Mouse (Mus musculus) heart, postnatal 0 days (tissue): ENCODE results near the gene Mttp. TPM values are rescaled to one million over a fixed set of nuclear protein-coding genes. Genes with fewer than 3 reads are reported as not detected.

Experiments used
- ATAC-seq: fragments of 200-750 bp; cut with Nextera tagmentation; 2 replicates; pipeline ENCODE4 v1.8.0; 2017; ENCODE audit warnings: low read depth, moderate number of reproducible peaks, moderate library complexity; ENCODE audit not compliant: insufficient read depth
- DNase-seq: peaks from one replicate; pipeline ENCODE4 v3.0.0-alpha.2; 2016; ENCODE audit warnings: low spot score
- H3K27ac ChIP-seq: fragments of 300-500 bp; sonication (generic); 2 replicates; pipeline ENCODE4 v1.5.1; 2014; ENCODE audit warnings: low read depth, mild to moderate bottlenecking
- H3K27me3 ChIP-seq: fragments of 300-500 bp; sonication (generic); 2 replicates; pipeline ENCODE4 v1.6.1; 2014; ENCODE audit warnings: low read length, mixed read lengths; ENCODE audit not compliant: control insufficient read depth, insufficient read depth
- H3K36me3 ChIP-seq: fragments of 300-500 bp; sonication (generic); replicated peaks from 2 replicates; pipeline ENCODE4 v1.6.1; 2014; ENCODE audit warnings: low read length, mixed read lengths; ENCODE audit not compliant: control insufficient read depth, insufficient read depth
- H3K4me1 ChIP-seq: fragments of 300-500 bp; sonication (generic); 2 replicates; pipeline ENCODE4 v1.6.1; 2014; ENCODE audit warnings: antibody characterized with exemption; ENCODE audit not compliant: control insufficient read depth, insufficient read depth
- H3K4me2 ChIP-seq: fragments of 300-500 bp; sonication (generic); 2 replicates; pipeline ENCODE4 v1.6.1; 2014; ENCODE audit warnings: low read depth, mild to moderate bottlenecking, low read length, moderate library complexity
- H3K4me3 ChIP-seq: fragments of 300-500 bp; sonication (generic); 2 replicates; pipeline ENCODE4 v1.5.1; 2014; ENCODE audit warnings: low read depth, low read length
- H3K9ac ChIP-seq: fragments of 300-500 bp; sonication (generic); replicated peaks from 2 replicates; pipeline ENCODE4 v1.6.1; 2014; ENCODE audit warnings: low read depth, low read length, mixed read lengths
- H3K9me3 ChIP-seq: fragments of 300-500 bp; sonication (generic); replicated peaks from 2 replicates; pipeline ENCODE4 v1.6.1; 2016; ENCODE audit warnings: low read length; ENCODE audit not compliant: control insufficient read depth
- CTCF ChIP-seq: IDR thresholded peaks from 2 replicates; pipeline ENCODE4 v1.5.1; 2016; ENCODE audit warnings: antibody characterized with exemption, control low read depth, low read depth
- EP300 ChIP-seq: IDR thresholded peaks from 2 replicates; pipeline ENCODE4 v1.6.1; 2016; ENCODE audit warnings: antibody characterized with exemption, low read depth
- WGBS: fragments of 180-500 bp; shearing (Covaris S2); extraction: QIAGEN DNeasy Blood & Tissue Kit; methylation state at CpG from one replicate; pipeline ENCODE4 v1.1.7; 2014; 5-methylcytosine and 5-hydroxymethylcytosine counted together
- polyA plus RNA-seq: library from polyadenylated mRNA; unstranded; fragments of >200 nt; fragmentation: Nextera tagmentation; extraction: Ambion mirVana; gene quantifications from 2 replicates; pipeline ENCODE4 v1.2.1, GENCODE M21; 2015
- total RNA-seq: library from RNA; depleted of rRNA; stranded (reverse); fragments of >200 nt; gene quantifications from 2 replicates; pipeline ENCODE4 v1.2.3, GENCODE M21; 2014; ENCODE audit warnings: low replicate concordance

The Mttp gene
- total and polyA plus RNA-seq, 2 experiments from 2014 or later = 3.9 to 5.9 TPM

- ATAC-seq (no peak), DNase-seq (no peak)
- H3K27me3 ChIP-seq = no peaks in the 10 kb centered on the region
- H3K9ac ChIP-seq = no peak overlapping the region
- no peaks in the 10 kb centered on the region for H3K9me3 ChIP-seq
- TF ChIP-seq CTCF (no peak), EP300 (no peak)
- H3K27ac ChIP-seq = no peak overlapping the region
- no peak overlapping the region for H3K4me2 ChIP-seq
- H3K4me1 ChIP-seq = no peaks in the 10 kb centered on the region
- 80% methylated on average over 7 of the region's 7 CpGs for whole genome bisulfite sequencing
- H3K4me3 ChIP-seq = no peak overlapping the region
- no peaks in the 10 kb centered on the region for H3K36me3 ChIP-seq
Observed at GRCm38 (mm10) chr3:138183371-138183770, 38.6 kb upstream of the Mttp start.

GRCm38 (mm10) chr3:138182019-138182418, 37.3 kb upstream of the Mttp start:
- H3K9me3 ChIP-seq = no peaks in the 10 kb centered on the region; the same call in 1 of the 2 replicates
- no peaks in the 10 kb centered on the region for H3K4me1 ChIP-seq
- DNase-seq (no peak), ATAC-seq (no peak)
- TF ChIP-seq CTCF = no peak
- no peak for TF ChIP-seq EP300
- no peak overlapping the region for H3K27ac ChIP-seq
- H3K36me3 ChIP-seq = no peaks in the 10 kb centered on the region
- H3K4me2 ChIP-seq = no peak overlapping the region
- H3K27me3 ChIP-seq = no peaks in the 10 kb centered on the region
- H3K4me3 ChIP-seq = no peak overlapping the region
- WGBS = 62% methylated on average over 2 of the region's 2 CpGs
- no peak overlapping the region for H3K9ac ChIP-seq

GRCm38 (mm10) chr3:138175551-138175950, 30.8 kb upstream of the Mttp start:
- Histone ChIP-seq H3K4me2 (no peak overlapping the region), H3K4me3 (no peak overlapping the region), H3K9ac (no peak overlapping the region), H3K9me3 (no peaks in the 10 kb centered on the region; the same call in 1 of the 2 replicates), H3K27ac (no peak overlapping the region), H3K4me1 (no peaks in the 10 kb centered on the region), H3K27me3 (no peaks in the 10 kb centered on the region), H3K36me3 (no peaks in the 10 kb centered on the region)
- TF ChIP-seq EP300 (no peak), CTCF (no peak)
- no peak for DNase-seq
- 66% methylated on average over 6 of the region's 6 CpGs for WGBS
- no peak for ATAC-seq

- Histone ChIP-seq H3K4me1 (no peaks in the 10 kb centered on the region), H3K36me3 (no peaks in the 10 kb centered on the region), H3K9me3 (no peaks in the 10 kb centered on the region; the same call in 1 of the 2 replicates), H3K4me3 (no peak overlapping the region), H3K4me2 (no peak overlapping the region), H3K9ac (no peak overlapping the region), H3K27ac (no peak overlapping the region), H3K27me3 (no peaks in the 10 kb centered on the region)
- TF ChIP-seq EP300 = no peak
- no peak for ATAC-seq
- 74% methylated on average over 10 of the region's 10 CpGs for WGBS
- DNase-seq = no peak
Observed at GRCm38 (mm10) chr3:138173291-138173690, 28.5 kb upstream of the Mttp start.

GRCm38 (mm10) chr3:138162553-138163183, 17.9 kb upstream of the Mttp start:
- Histone ChIP-seq H3K4me2 (no peak overlapping the region), H3K36me3 (no peaks in the 10 kb centered on the region), H3K9ac (no peak overlapping the region), H3K4me3 (no peak overlapping the region), H3K4me1 (no peaks in the 10 kb centered on the region), H3K27ac (no peak overlapping the region), H3K9me3 (no peaks in the 10 kb centered on the region), H3K27me3 (no peaks in the 10 kb centered on the region)
- DNase-seq (no peak), ATAC-seq (no peak)
- 53% methylated on average over 4 of the region's 4 CpGs for WGBS
- TF ChIP-seq EP300 (no peak), CTCF (no peak)

- Histone ChIP-seq H3K27ac (no peak overlapping the region), H3K4me2 (no peak overlapping the region), H3K4me3 (no peak overlapping the region), H3K9me3 (no peaks in the 10 kb centered on the region), H3K9ac (no peak overlapping the region), H3K27me3 (no peaks in the 10 kb centered on the region), H3K36me3 (0 out of 2 replicates have a peak, but pooled peaks cover 2% of the 10 kb centered on the region), H3K4me1 (no peaks in the 10 kb centered on the region)
- WGBS = 69% methylated on average over 10 of the region's 10 CpGs
- DNase-seq (no peak), ATAC-seq (no peak)
- TF ChIP-seq EP300 (no peak), CTCF (no peak)
Observed at GRCm38 (mm10) chr3:138161623-138162022, 16.9 kb upstream of the Mttp start.
